Mouse (Mus musculus): ENCODE results near the gene Jak1.

The Jak1 gene

DNA sequence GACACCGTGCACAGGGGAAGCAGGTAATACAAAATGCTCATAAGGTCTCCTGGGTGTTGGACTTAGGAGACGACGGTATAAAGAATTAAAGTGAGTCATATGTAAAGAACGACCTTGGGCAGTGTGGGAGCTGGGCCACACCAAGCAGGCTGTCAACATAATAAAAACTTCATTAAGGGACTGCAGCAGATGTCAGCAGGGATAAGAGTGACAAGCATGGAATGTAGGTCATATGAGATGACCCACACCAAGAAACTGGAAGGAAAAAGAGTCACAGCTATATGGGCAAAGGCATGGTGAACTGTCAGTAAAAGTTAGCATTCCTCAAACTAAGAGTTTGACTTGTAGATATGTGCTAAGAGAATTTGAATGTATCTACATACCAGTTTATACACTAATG lies 120.7 kb downstream of the Jak1 start:
- DNase-seq, result no peak

DNA sequence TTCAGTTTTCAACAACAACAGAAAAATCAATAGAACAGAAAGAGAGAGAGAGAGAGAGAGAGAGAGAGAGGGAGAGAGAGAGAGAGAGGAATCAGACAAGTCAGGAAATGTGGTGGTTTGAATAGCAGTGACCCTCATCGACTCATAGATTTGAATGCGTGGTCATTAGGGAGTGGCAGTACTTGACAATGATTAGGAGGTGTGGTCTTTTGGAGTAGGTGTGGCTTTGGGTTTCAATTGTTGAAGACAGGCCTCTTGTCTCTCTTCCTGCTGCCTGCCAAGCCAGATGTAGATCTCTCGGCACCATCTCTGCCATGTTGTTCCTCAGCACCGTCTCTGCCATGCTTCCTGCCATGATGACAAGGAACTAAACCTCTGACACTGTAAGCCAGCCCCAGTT lies 121.2 kb downstream of the Jak1 start:
- no peak for DNase-seq

DNA sequence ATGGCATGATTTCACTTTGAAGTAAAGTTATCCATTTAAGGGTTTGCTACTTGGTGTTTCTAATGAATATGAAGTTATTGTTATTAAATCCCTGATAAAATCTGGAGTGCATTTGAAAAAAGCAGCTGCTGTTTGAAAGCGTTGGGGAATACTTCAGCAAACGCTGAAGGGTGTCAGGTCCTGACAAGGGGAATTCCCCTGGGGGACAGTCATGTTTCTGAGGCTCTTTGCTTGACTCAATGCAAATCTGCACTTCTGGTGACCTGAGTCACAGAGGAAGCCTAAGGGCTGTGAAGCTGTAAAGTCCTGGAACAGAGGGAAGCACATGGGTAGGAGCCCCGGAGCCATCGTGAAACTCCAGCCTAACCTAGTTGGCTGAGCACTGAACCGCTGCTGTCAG lies 123.3 kb downstream of the Jak1 start:
- DNase-seq, result no peak

DNA sequence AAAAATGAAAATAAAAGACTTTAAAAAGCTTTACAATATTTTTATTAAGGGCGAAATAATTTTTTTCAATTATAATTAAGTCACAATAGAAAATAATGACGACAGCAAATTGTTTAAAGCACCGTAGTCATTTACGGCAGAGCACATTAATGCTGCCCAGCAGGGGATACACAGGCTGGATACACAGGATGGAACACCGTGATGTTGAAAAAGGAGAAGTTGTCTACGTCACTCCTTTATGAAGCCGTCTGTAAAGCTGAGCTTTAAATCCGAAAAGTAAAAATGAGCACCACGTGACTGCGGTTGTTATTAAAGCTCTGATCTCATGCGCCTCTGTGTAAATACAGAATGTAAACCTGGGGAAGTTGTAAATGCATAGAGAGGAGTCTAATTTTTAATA lies 127.1 kb downstream of the Jak1 start:
- DNase-seq, result no peak

DNA sequence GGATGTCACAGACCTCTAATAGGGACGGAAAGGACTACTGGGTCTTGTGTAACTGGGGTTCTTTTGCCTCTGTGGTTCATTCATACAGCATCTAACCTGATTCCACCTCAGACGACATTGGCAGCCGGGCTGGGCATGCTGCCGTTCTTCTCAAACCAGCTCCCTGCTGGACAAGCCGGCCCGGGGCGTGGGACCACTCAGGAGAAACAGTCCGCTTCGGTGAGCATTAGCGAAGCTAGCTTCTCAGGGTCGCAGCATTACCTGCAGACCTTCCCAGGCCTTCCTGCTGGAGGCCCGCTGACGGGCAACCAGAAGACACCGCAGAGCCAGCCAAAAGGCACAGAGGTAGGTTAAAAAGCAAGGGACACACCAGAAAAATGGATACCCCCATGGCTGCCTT lies 129.2 kb downstream of the Jak1 start:
- DNase-seq, result no peak

DNA sequence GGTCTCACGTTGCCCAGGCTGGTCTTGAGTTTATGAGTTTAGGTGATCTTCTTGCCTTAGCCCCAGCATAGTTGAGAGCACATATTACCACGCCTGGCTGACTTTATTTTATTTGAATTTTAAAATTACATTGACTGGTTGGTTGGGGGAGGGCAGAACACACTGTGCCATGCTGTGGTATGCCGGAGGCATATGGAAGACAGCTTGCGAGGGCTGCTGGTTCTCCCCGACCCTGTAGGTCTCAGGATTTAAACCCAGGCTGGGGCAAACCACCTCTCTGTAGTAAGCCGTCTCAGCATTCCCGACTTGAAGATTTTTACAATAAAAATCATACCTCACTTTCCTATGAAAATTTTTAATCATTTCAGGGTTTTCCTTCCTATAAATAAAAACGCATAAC lies 130.1 kb downstream of the Jak1 start:
- no peak for DNase-seq

DNA sequence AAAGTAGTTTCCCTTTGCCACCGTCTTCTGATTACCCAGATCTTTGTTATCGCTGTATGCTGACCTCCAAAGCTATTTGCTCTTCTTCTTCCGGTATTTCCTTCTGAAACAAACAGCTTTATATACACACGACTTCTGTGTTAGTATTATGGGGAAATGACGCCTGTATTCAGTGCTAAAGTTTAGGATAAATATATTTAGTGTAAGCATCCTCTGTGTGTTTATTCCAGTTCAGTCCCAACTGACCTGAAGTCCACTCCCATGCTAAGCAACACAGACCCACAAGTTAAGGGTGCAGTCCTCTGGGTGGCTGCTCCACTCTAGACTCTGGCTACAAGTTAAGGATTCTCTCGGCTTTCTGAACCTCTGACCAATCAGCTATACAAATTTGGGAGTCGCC lies 144.1 kb downstream of the Jak1 start:
- DNase-seq, result no peak

DNA sequence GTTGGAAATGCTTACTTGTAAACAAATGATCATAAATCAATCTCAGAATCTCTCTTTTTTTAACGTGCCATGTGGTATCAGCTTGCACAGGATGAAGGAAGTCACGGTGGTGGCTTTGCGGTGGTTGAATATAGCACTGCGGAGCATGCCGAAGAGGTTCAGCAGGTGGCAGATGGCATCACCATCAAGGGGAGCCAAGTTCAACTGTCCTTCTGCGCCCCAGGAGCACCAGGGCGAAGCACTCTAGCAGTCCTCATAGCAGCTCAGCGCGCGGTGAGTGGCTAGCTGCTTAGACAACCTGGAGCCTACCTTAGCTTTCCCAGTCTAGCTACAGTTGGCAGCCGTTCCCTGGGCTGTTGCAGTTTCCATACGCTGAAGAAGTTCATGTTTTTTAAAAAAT lies 158.0 kb downstream of the Jak1 start:
- no peak for DNase-seq

Measured in kidney, postnatal 36 days (tissue).